Mouse (Mus musculus) hindbrain, embryonic 13.5 days (tissue): ENCODE data around the gene Apmap. TPM values are rescaled to one million over a fixed set of nuclear protein-coding genes. Genes with fewer than 3 reads are reported as not detected.

Source experiments
- ATAC-seq: fragments of 200-750 bp; cut with Nextera tagmentation; 2 replicates; pipeline ENCODE4 v1.8.0; 2017; ENCODE audit warnings: moderate TSS enrichment; ENCODE audit not compliant: low FRiP score
- H3K27ac ChIP-seq: fragments of 300-500 bp; sonication (generic); 2 replicates; pipeline ENCODE4 v1.5.1; 2015; ENCODE audit warnings: inconsistent platforms, mild to moderate bottlenecking, moderate library complexity
- H3K27me3 ChIP-seq: fragments of 300-500 bp; sonication (generic); 2 replicates; pipeline ENCODE4 v1.6.1; 2015; ENCODE audit warnings: mild to moderate bottlenecking, inconsistent platforms
- H3K36me3 ChIP-seq: fragments of 300-500 bp; sonication (generic); 2 replicates; pipeline ENCODE4 v1.6.1; 2015; ENCODE audit warnings: mild to moderate bottlenecking, inconsistent platforms
- H3K4me1 ChIP-seq: fragments of 300-500 bp; sonication (generic); replicated peaks from 2 replicates; pipeline ENCODE4 v1.6.1; 2015; ENCODE audit warnings: inconsistent platforms
- H3K4me2 ChIP-seq: fragments of 300-500 bp; sonication (generic); 2 replicates; pipeline ENCODE4 v1.6.1; 2015; ENCODE audit warnings: inconsistent platforms, mild to moderate bottlenecking, moderate library complexity
- H3K4me3 ChIP-seq: fragments of 300-500 bp; sonication (generic); 2 replicates; pipeline ENCODE4 v1.5.1; 2015; ENCODE audit warnings: mild to moderate bottlenecking, inconsistent platforms
- H3K9ac ChIP-seq: fragments of 300-500 bp; sonication (generic); 2 replicates; pipeline ENCODE4 v1.6.1; 2015; ENCODE audit warnings: mild to moderate bottlenecking, inconsistent platforms
- H3K9me3 ChIP-seq: fragments of 300-500 bp; sonication (generic); 2 replicates; pipeline ENCODE4 v1.6.1; 2016; ENCODE audit warnings: inconsistent platforms
- WGBS: fragments of 180-500 bp; shearing (Covaris S2); methylation state at CpG from one replicate; pipeline ENCODE4 v1.1.7; 2015; 5-methylcytosine and 5-hydroxymethylcytosine counted together
- polyA plus RNA-seq: library from polyadenylated mRNA; unstranded; fragments of >200 nt; fragmentation: Nextera tagmentation; extraction: Ambion mirVana; gene quantifications from 2 replicates; pipeline ENCODE4 v1.2.1, GENCODE M21; 2015

Gene Apmap
- 42.9 and 45.9 TPM in 2 replicates for polyA plus RNA-seq

GRCm38 (mm10) chr2:150608087-150608799 is at the start of gene Apmap:
Apmap (minus strand) TSS chr2:150608567.
- Histone ChIP-seq H3K36me3 (peaks cover 5% of the 10 kb centered on the region; the same call in 1 of the 2 replicates), H3K4me1 (peaks cover 17% of the 10 kb centered on the region), H3K9ac (peak within 1 kb of the TSS; percentile 90), H3K4me3 (peak within 1 kb of the TSS; percentile 88), H3K27me3 (no peaks in the 10 kb centered on the region), H3K9me3 (no peaks in the 10 kb centered on the region), H3K27ac (peak within 1 kb of the TSS; percentile 80), H3K4me2 (peak within 1 kb of the TSS; percentile 77)
- ATAC-seq, result peak; percentile 98
- under 1% methylated on average over 42 of the region's 42 CpGs for WGBS

GRCm38 (mm10) chr2:150656975-150657768 is 48.8 kb upstream of the Apmap start:
- 27% methylated on average over 8 of the region's 8 CpGs for WGBS
- Histone ChIP-seq H3K9ac (no peak overlapping the region), H3K27me3 (no peaks in the 10 kb centered on the region), H3K9me3 (no peaks in the 10 kb centered on the region; the same call in 1 of the 2 replicates), H3K36me3 (peaks cover 13% of the 10 kb centered on the region), H3K27ac (peak overlapping the region; percentile 64), H3K4me3 (no peak overlapping the region), H3K4me2 (no peak overlapping the region), H3K4me1 (peaks cover 15% of the 10 kb centered on the region)
- peak; percentile 78 for ATAC-seq

- Histone ChIP-seq H3K36me3 (peaks cover 13% of the 10 kb centered on the region), H3K4me3 (no peak overlapping the region), H3K9me3 (no peaks in the 10 kb centered on the region; the same call in 1 of the 2 replicates), H3K27ac (peak overlapping the region; percentile 50; the same call in 1 of the 2 replicates), H3K9ac (no peak overlapping the region), H3K27me3 (no peaks in the 10 kb centered on the region), H3K4me2 (no peak overlapping the region), H3K4me1 (peaks cover 16% of the 10 kb centered on the region)
- 85% methylated on average over 3 of the region's 3 CpGs for WGBS
- no peak for ATAC-seq
Observed at GRCm38 (mm10) chr2:150656112-150656511, 47.7 kb upstream of the Apmap start.

GRCm38 (mm10) chr2:150655290-150655689 is 46.9 kb upstream of the Apmap start:
- ATAC-seq, result no peak
- H3K27ac ChIP-seq, result no peak overlapping the region
- H3K4me3 ChIP-seq, result no peak overlapping the region
- H3K4me2 ChIP-seq, result no peak overlapping the region
- 87% methylated on average over 6 of the region's 6 CpGs for WGBS
- no peak overlapping the region for H3K9ac ChIP-seq
- H3K4me1 ChIP-seq, result peaks cover 20% of the 10 kb centered on the region
- peaks cover 13% of the 10 kb centered on the region for H3K36me3 ChIP-seq
- H3K27me3 ChIP-seq, result no peaks in the 10 kb centered on the region
- no peaks in the 10 kb centered on the region; the same call in 1 of the 2 replicates for H3K9me3 ChIP-seq

GRCm38 (mm10) chr2:150654814-150655213 is 46.4 kb upstream of the Apmap start:
- WGBS, result 80% methylated on average over 2 of the region's 2 CpGs
- no peaks in the 10 kb centered on the region for H3K27me3 ChIP-seq
- no peaks in the 10 kb centered on the region; the same call in 1 of the 2 replicates for H3K9me3 ChIP-seq
- peaks cover 13% of the 10 kb centered on the region for H3K36me3 ChIP-seq
- ATAC-seq, result no peak
- H3K4me1 ChIP-seq, result peaks cover 24% of the 10 kb centered on the region
- no peak overlapping the region for H3K27ac ChIP-seq
- H3K4me2 ChIP-seq, result no peak overlapping the region
- H3K9ac ChIP-seq, result no peak overlapping the region
- no peak overlapping the region for H3K4me3 ChIP-seq

GRCm38 (mm10) chr2:150651366-150651765 is 43.0 kb upstream of the Apmap start:
- 65% methylated on average over 9 of the region's 9 CpGs for WGBS
- no peaks in the 10 kb centered on the region for H3K9me3 ChIP-seq
- H3K4me1 ChIP-seq, result peaks cover 40% of the 10 kb centered on the region
- H3K27me3 ChIP-seq, result no peaks in the 10 kb centered on the region
- peak overlapping the region; percentile 37; the same call in 1 of the 2 replicates for H3K27ac ChIP-seq
- H3K4me3 ChIP-seq, result no peak overlapping the region
- no peaks in the 10 kb centered on the region for H3K36me3 ChIP-seq
- H3K9ac ChIP-seq, result no peak overlapping the region
- H3K4me2 ChIP-seq, result no peak overlapping the region
- no peak for ATAC-seq

- Histone ChIP-seq H3K9me3 (no peaks in the 10 kb centered on the region), H3K36me3 (no peaks in the 10 kb centered on the region), H3K4me3 (no peak overlapping the region), H3K4me2 (no peak overlapping the region), H3K27me3 (no peaks in the 10 kb centered on the region), H3K9ac (no peak overlapping the region), H3K27ac (peak overlapping the region; percentile 37), H3K4me1 (peaks cover 45% of the 10 kb centered on the region)
- peak; percentile 22; the same call in 1 of the 2 replicates for ATAC-seq
- 7% methylated on average over 7 of the region's 7 CpGs for WGBS
Observed at GRCm38 (mm10) chr2:150650511-150651074, 42.2 kb upstream of the Apmap start.

- H3K4me1 ChIP-seq, result peaks cover 54% of the 10 kb centered on the region
- H3K4me2 ChIP-seq, result no peak overlapping the region
- H3K9ac ChIP-seq, result no peak overlapping the region
- H3K4me3 ChIP-seq, result no peak overlapping the region
- H3K36me3 ChIP-seq, result no peaks in the 10 kb centered on the region
- no peaks in the 10 kb centered on the region for H3K9me3 ChIP-seq
- no peaks in the 10 kb centered on the region for H3K27me3 ChIP-seq
- WGBS, result 56% methylated on average over 13 of the region's 13 CpGs
- peak overlapping the region; percentile 67 for H3K27ac ChIP-seq
- ATAC-seq, result no peak
Observed at GRCm38 (mm10) chr2:150648300-150648895, 40.0 kb upstream of the Apmap start.

GRCm38 (mm10) chr2:150647681-150648299 is 39.4 kb upstream of the Apmap start:
- H3K4me3 ChIP-seq, result no peak overlapping the region
- no peaks in the 10 kb centered on the region for H3K27me3 ChIP-seq
- 66% methylated on average over 14 of the region's 14 CpGs for WGBS
- H3K9me3 ChIP-seq, result no peaks in the 10 kb centered on the region
- H3K4me1 ChIP-seq, result peaks cover 56% of the 10 kb centered on the region
- no peak for ATAC-seq
- no peak overlapping the region for H3K9ac ChIP-seq
- no peaks in the 10 kb centered on the region for H3K36me3 ChIP-seq
- H3K27ac ChIP-seq, result no peak overlapping the region
- no peak overlapping the region for H3K4me2 ChIP-seq

GRCm38 (mm10) chr2:150646411-150647121 is 38.2 kb upstream of the Apmap start:
- ATAC-seq, result no peak

GRCm38 (mm10) chr2:150645225-150645624 is 36.9 kb upstream of the Apmap start:
- ATAC-seq, result no peak
- H3K4me3 ChIP-seq, result no peak overlapping the region
- H3K27ac ChIP-seq, result peak overlapping the region; percentile 95
- H3K4me1 ChIP-seq, result peaks cover 52% of the 10 kb centered on the region
- no peaks in the 10 kb centered on the region for H3K9me3 ChIP-seq
- no peak overlapping the region for H3K9ac ChIP-seq
- no peak overlapping the region for H3K4me2 ChIP-seq
- 91% methylated on average over 4 of the region's 4 CpGs for WGBS
- no peaks in the 10 kb centered on the region for H3K27me3 ChIP-seq
- peaks cover 5% of the 10 kb centered on the region; the same call in 1 of the 2 replicates for H3K36me3 ChIP-seq

More at GRCm38 (mm10) chr2:150646411-150647121, 38.2 kb upstream of the Apmap start:
- Histone ChIP-seq H3K36me3 (no peaks in the 10 kb centered on the region), H3K4me2 (no peak overlapping the region), H3K27me3 (no peaks in the 10 kb centered on the region), H3K9me3 (no peaks in the 10 kb centered on the region), H3K4me1 (peaks cover 63% of the 10 kb centered on the region), H3K9ac (no peak overlapping the region), H3K4me3 (no peak overlapping the region), H3K27ac (peak overlapping the region; percentile 95)
- 84% methylated on average over 8 of the region's 8 CpGs for WGBS
